ENCODE assay signal across 8 mouse cellular contexts in genomic region chrX:95175978-95176377, GRCm38 (mm10). TPM values are rescaled to one million over a fixed set of nuclear protein-coding genes. Genes with fewer than 3 reads are reported as not detected.
A peak's percentile ranks its signal among the peaks of the same experiment; 100 is the strongest.
DNase-seq lines count a peak whose midpoint lies in the region; ATAC-seq lines count a peak whose summit lies in the region.

No protein-coding gene starts in this region.

- no peaks in the 10 kb centered on the region for H3K9me3 ChIP-seq in intestine, embryonic 14.5 days (ENCODE audit: control insufficient read depth, low read length)
- no peaks in the 10 kb centered on the region for H3K9me3 ChIP-seq in intestine, embryonic 15.5 days
- no peaks in the 10 kb centered on the region for H3K9me3 ChIP-seq in embryonic facial prominence, embryonic 10.5 days

- peak; percentile 57 for DNase-seq in intestine, embryonic 14.5 days (ENCODE audit: low spot score)
- DNase-seq in CD8-positive naive resting alpha-beta T cell, adult 2 months (ENCODE audit: low read depth in 2 of 2, low spot score in 2 of 2), result peak; percentile 1 to 11
- peak; percentile 24 for DNase-seq in adrenal gland, postnatal 25 days
- DNase-seq in embryonic facial prominence, embryonic 10.5 days (ENCODE audit: low spot score), result peak; percentile 44
- peak; percentile 16 to 30 for DNase-seq in urinary bladder, postnatal 36 days (ENCODE audit: low spot score in 2 of 2)

- H3K27ac ChIP-seq in intestine, embryonic 14.5 days (ENCODE audit: low read depth), result no peak overlapping the region
- H3K27ac ChIP-seq in intestine, embryonic 15.5 days, result no peak overlapping the region
- no peak overlapping the region for H3K27ac ChIP-seq in embryonic facial prominence, embryonic 10.5 days (replicated peaks)

- WGBS in intestine, embryonic 14.5 days, result 19% methylated on average over 3 of the region's 3 CpGs
- WGBS in intestine, embryonic 15.5 days, result 19% methylated on average over 3 of the region's 3 CpGs
- 18% methylated on average over 3 of the region's 3 CpGs for WGBS in embryonic facial prominence, embryonic 10.5 days

- H3K4me3 ChIP-seq in intestine, embryonic 14.5 days (ENCODE audit: low read depth, low read length), result no peak overlapping the region
- H3K4me3 ChIP-seq in intestine, embryonic 15.5 days (replicated peaks), result no peak overlapping the region
- no peak overlapping the region for H3K4me3 ChIP-seq in embryonic facial prominence, embryonic 10.5 days

- ATAC-seq in intestine, embryonic 14.5 days (replicated peaks; ENCODE audit: low FRiP score, low TSS enrichment, low read depth), result no peak
- no peak for ATAC-seq in intestine, embryonic 15.5 days
- ATAC-seq in inflammation-experienced regulatory T-cells, adult 6 months, result peak; percentile 65
- peak; percentile 91 for ATAC-seq in megakaryocyte progenitor cell, adult 5-6 weeks (replicated peaks; ENCODE audit: poor library complexity)

- H3K4me2 ChIP-seq in intestine, embryonic 14.5 days (ENCODE audit: low read length), result no peak overlapping the region
- H3K4me2 ChIP-seq in intestine, embryonic 15.5 days (replicated peaks), result no peak overlapping the region

- H3K9ac ChIP-seq in intestine, embryonic 14.5 days (ENCODE audit: low read length), result no peak overlapping the region
- no peak overlapping the region for H3K9ac ChIP-seq in intestine, embryonic 15.5 days

- H3K27me3 ChIP-seq in intestine, embryonic 14.5 days (replicated peaks; ENCODE audit: control insufficient read depth, insufficient read depth, low read length), result 0 out of 2 replicates have a peak, but pooled peaks cover 2% of the 10 kb centered on the region
- H3K27me3 ChIP-seq in intestine, embryonic 15.5 days (replicated peaks), result no peaks in the 10 kb centered on the region
- peaks cover 18% of the 10 kb centered on the region for H3K27me3 ChIP-seq in embryonic facial prominence, embryonic 10.5 days (replicated peaks; ENCODE audit: low read depth, poor library complexity, severe bottlenecking)

- no peaks in the 10 kb centered on the region for H3K4me1 ChIP-seq in intestine, embryonic 14.5 days (replicated peaks; ENCODE audit: control insufficient read depth, insufficient read depth, low read length)
- no peaks in the 10 kb centered on the region for H3K4me1 ChIP-seq in intestine, embryonic 15.5 days (replicated peaks)
- H3K4me1 ChIP-seq in embryonic facial prominence, embryonic 10.5 days, result no peaks in the 10 kb centered on the region

- no peaks in the 10 kb centered on the region for H3K36me3 ChIP-seq in intestine, embryonic 14.5 days (ENCODE audit: control insufficient read depth, insufficient read depth, low read length)
- no peaks in the 10 kb centered on the region for H3K36me3 ChIP-seq in intestine, embryonic 15.5 days
- H3K36me3 ChIP-seq in embryonic facial prominence, embryonic 10.5 days (replicated peaks), result no peaks in the 10 kb centered on the region

RNA-seq across cellular contexts. Expression of gene Arhgef9, which starts 20.7 kb away (rescaled TPM):
- 10.8 and 11.9 TPM in 2 replicates for polyA plus RNA-seq in intestine, embryonic 14.5 days (2014; fragmentation: Nextera tagmentation; extraction: Ambion mirVana)
- polyA plus RNA-seq in intestine, embryonic 15.5 days (2015; fragmentation: Nextera tagmentation; extraction: Ambion mirVana), result 8.8 and 10.6 TPM in 2 replicates
- 14.7 and 18.6 TPM in 2 replicates for total RNA-seq in adrenal gland, postnatal 25 days (2021)
- 11.9 and 14.3 TPM in 2 replicates for polyA plus RNA-seq in embryonic facial prominence, embryonic 10.5 days (2016; fragmentation: Nextera tagmentation; extraction: Ambion mirVana)
- polyA plus RNA-seq in inflammation-experienced regulatory T-cells, adult 6 months (2017; shearing (Covaris generic)), result 1 to 10 TPM in 1 of 3 experiments, under 1 TPM in 2; 0.50 to 1.5 (median 0.87) TPM
- 0.49 and 0.52 TPM in 2 replicates for total RNA-seq in megakaryocyte progenitor cell, adult 5-6 weeks (2015)
- 0.17 and 1.2 TPM in 2 replicates for total RNA-seq in megakaryocyte progenitor cell, adult 5-6 weeks (2017)

Comparison
In these comparisons a context has a peak if more than half of its experiments do, and no peak if none do; other contexts are left out.
1. ATAC-seq: peak in inflammation-experienced regulatory T-cells, adult 6 months (single experiment) and megakaryocyte progenitor cell, adult 5-6 weeks (single experiment); none in intestine, embryonic 14.5 days (single experiment) and intestine, embryonic 15.5 days (single experiment).
2. DNase-seq: peak in every context shown above with its lines; median percentile 57 in intestine, embryonic 14.5 days; 44 in embryonic facial prominence, embryonic 10.5 days; 24 in adrenal gland, postnatal 25 days; 23 in urinary bladder, postnatal 36 days; 6 in CD8-positive naive resting alpha-beta T cell, adult 2 months.